Mouse (Mus musculus): ENCODE measurements around the gene Kremen1.

DNA sequence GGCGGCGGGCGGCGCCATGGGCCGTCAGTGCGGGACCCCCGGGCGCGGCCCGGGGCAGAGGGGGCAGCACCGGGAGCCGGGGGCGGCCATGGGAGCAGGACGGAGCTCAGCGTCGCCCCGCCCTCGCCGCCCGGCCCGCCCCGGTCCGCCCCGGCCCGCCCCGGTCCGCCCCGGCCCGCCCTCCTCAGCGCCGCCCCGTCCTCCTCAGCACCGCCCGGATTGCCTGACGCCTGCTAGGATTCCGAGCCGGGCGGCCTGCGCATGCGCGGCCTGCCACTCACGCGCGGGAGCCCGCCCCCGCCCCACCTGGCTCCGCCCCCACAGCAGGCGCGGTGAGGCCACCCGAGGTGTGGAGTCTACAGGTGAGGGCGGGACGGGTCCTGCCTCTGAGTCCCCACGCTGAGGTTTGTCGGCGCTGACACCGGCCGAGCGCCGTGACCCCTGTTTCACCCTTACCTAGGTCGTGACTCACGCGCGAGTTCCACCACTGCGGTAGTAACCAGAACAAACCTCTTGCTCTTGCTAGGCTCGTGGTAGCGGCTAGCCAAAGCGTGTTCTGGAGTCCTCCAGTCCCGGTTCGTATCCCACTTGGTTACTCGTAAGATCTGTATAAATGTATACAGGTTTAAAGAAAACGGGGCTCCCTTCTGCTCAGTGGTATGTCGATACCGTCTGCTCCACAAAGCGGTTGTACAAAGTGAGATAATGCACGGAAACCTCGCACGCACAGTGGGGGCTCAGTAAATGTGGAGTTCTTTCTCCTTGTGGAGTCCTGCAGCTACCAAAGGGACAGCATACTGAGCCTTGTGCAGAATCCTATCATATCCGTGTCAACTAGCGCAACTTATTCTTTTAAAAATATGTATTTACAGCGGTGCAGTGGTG lies at the start of gene Kremen1:
- TF ChIP-seq CTCF (IDR thresholded peaks at IDR 0.05; ENCODE audit: low read depth, low read length) = no peak
- TF ChIP-seq POLR2A (IDR thresholded peaks at IDR 0.05; ENCODE audit: insufficient read depth, low read length) = peak; percentile 49

Measured in ES-Bruce4 (cell line).